Mouse (Mus musculus): ENCODE results near the gene Clstn1. TPM values are rescaled to one million over a fixed set of nuclear protein-coding genes. Genes with fewer than 3 reads are reported as not detected.
A peak's percentile ranks its signal among the peaks of the same experiment; 100 is the strongest.

Gene Clstn1
- polyA plus RNA-seq, 1 experiment: 52.1 TPM

- no peak for TF ChIP-seq POLR2AphosphoS2 (IDR thresholded peaks at IDR 0.05; ENCODE audit: insufficient read length, low read depth)
- TF ChIP-seq CEBPB (IDR thresholded peaks at IDR 0.05; ENCODE audit: insufficient read depth, poor library complexity, severe bottlenecking): no peak
- no peak for TF ChIP-seq E2F4 (IDR thresholded peaks at IDR 0.05; ENCODE audit: insufficient read depth)
- no peak for TF ChIP-seq MYOD1 (IDR thresholded peaks at IDR 0.05; ENCODE audit: control insufficient read depth in 1 of 3, insufficient read length in 2 of 3, low read depth in 2 of 3)
- Histone ChIP-seq H3ac (ENCODE audit: control insufficient read depth, insufficient read length) (no peak overlapping the region), H3K27me3 (ENCODE audit: control insufficient read depth, insufficient read depth, insufficient read length) (no peaks in the 10 kb centered on the region), H3K4me3 (no peak overlapping the region), H3K79me2 (ENCODE audit: control insufficient read depth, insufficient read depth) (no peaks in the 10 kb centered on the region), H3K36me3 (ENCODE audit: control insufficient read depth, insufficient read depth) (no peaks in the 10 kb centered on the region), H3K4me2 (ENCODE audit: low read depth) (no peak overlapping the region)
Measured at GRCm38 (mm10) chr4:149648031-149648805, 62.0 kb downstream of the Clstn1 start.

- H3ac ChIP-seq (ENCODE audit: control insufficient read depth, insufficient read length): no peak overlapping the region
- H3K79me2 ChIP-seq (ENCODE audit: control insufficient read depth, insufficient read depth): no peaks in the 10 kb centered on the region
- H3K4me3 ChIP-seq: no peak overlapping the region
- H3K27me3 ChIP-seq (ENCODE audit: control insufficient read depth, insufficient read depth, insufficient read length): no peaks in the 10 kb centered on the region
- TF ChIP-seq CEBPB (IDR thresholded peaks at IDR 0.05; ENCODE audit: insufficient read depth, poor library complexity, severe bottlenecking) (peak; percentile 65), SRF (IDR thresholded peaks at IDR 0.05; ENCODE audit: control insufficient read depth, insufficient read length, low read depth) (no peak), USF1 (IDR thresholded peaks at IDR 0.05; ENCODE audit: low read depth) (no peak), POLR2AphosphoS2 (IDR thresholded peaks at IDR 0.05; ENCODE audit: insufficient read length, low read depth) (no peak), REST (IDR thresholded peaks at IDR 0.05; ENCODE audit: insufficient read depth, insufficient read length) (no peak), E2F4 (IDR thresholded peaks at IDR 0.05; ENCODE audit: insufficient read depth) (no peak)
- no peaks in the 10 kb centered on the region for H3K36me3 ChIP-seq (ENCODE audit: control insufficient read depth, insufficient read depth)
- H3K4me2 ChIP-seq (ENCODE audit: low read depth): no peak overlapping the region
Measured at GRCm38 (mm10) chr4:149650493-149651193, 64.4 kb downstream of the Clstn1 start.

DNA sequence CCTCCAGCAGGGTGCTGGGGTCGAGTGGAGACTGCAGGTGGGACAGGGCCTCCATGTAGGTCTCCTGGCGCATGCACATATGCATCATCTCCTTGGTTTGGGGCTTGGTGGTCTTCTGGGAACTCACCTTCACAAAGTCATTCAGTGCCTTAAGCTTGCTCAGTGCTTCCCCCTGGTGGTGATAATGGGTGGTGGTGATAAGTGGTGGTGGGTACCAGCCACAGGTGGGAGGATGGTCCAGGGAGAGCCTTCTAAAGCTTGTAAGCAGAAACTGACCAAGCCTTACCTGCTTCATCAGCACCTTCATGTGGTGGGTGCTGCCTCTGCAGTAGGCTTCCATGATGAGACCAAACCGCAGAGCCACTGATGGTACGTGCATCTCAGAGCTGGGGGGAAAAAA, 68.0 kb downstream of the Clstn1 start:
- Histone ChIP-seq H3K4me3 (no peak overlapping the region), H3ac (ENCODE audit: control insufficient read depth, insufficient read length) (no peak overlapping the region), H3K79me2 (ENCODE audit: control insufficient read depth, insufficient read depth) (no peaks in the 10 kb centered on the region), H3K4me2 (ENCODE audit: low read depth) (no peak overlapping the region), H3K36me3 (ENCODE audit: control insufficient read depth, insufficient read depth) (no peaks in the 10 kb centered on the region), H3K27me3 (ENCODE audit: control insufficient read depth, insufficient read depth, insufficient read length) (no peaks in the 10 kb centered on the region)
- no peak for TF ChIP-seq CEBPB (IDR thresholded peaks at IDR 0.05; ENCODE audit: insufficient read depth, poor library complexity, severe bottlenecking)
- TF ChIP-seq USF1 (IDR thresholded peaks at IDR 0.05; ENCODE audit: low read depth): no peak
- TF ChIP-seq POLR2AphosphoS2 (IDR thresholded peaks at IDR 0.05; ENCODE audit: insufficient read length, low read depth): no peak
- TF ChIP-seq MAX (IDR thresholded peaks at IDR 0.05; ENCODE audit: low read depth): no peak
- TF ChIP-seq TCF12 (IDR thresholded peaks at IDR 0.05; ENCODE audit: insufficient read depth, poor library complexity, severe bottlenecking): no peak
- no peak for TF ChIP-seq POLR2A (IDR thresholded peaks at IDR 0.05; ENCODE audit: insufficient read length, low read depth)
- no peak for TF ChIP-seq SRF (IDR thresholded peaks at IDR 0.05; ENCODE audit: control insufficient read depth, insufficient read length, low read depth)
- TF ChIP-seq MYOD1 (IDR thresholded peaks at IDR 0.05; ENCODE audit: control insufficient read depth in 1 of 3, insufficient read length in 2 of 3, low read depth in 2 of 3): no peak
- TF ChIP-seq TCF3 (IDR thresholded peaks at IDR 0.05; ENCODE audit: insufficient read length, low read depth): no peak
- no peak for TF ChIP-seq REST (IDR thresholded peaks at IDR 0.05; ENCODE audit: insufficient read depth, insufficient read length)

- no peaks in the 10 kb centered on the region for H3K79me2 ChIP-seq (ENCODE audit: control insufficient read depth, insufficient read depth)
- no peak for TF ChIP-seq CEBPB (IDR thresholded peaks at IDR 0.05; ENCODE audit: insufficient read depth, poor library complexity, severe bottlenecking)
- no peak overlapping the region for H3K4me3 ChIP-seq
- no peaks in the 10 kb centered on the region for H3K27me3 ChIP-seq (ENCODE audit: control insufficient read depth, insufficient read depth, insufficient read length)
- no peaks in the 10 kb centered on the region for H3K36me3 ChIP-seq (ENCODE audit: control insufficient read depth, insufficient read depth)
- no peak overlapping the region for H3ac ChIP-seq (ENCODE audit: control insufficient read depth, insufficient read length)
- no peak overlapping the region for H3K4me2 ChIP-seq (ENCODE audit: low read depth)
Measured at GRCm38 (mm10) chr4:149657858-149658416, 71.7 kb downstream of the Clstn1 start.

GRCm38 (mm10) chr4:149659495-149660116, 73.3 kb downstream of the Clstn1 start:
- no peaks in the 10 kb centered on the region for H3K36me3 ChIP-seq (ENCODE audit: control insufficient read depth, insufficient read depth)
- H3K4me2 ChIP-seq (ENCODE audit: low read depth): no peak overlapping the region
- no peaks in the 10 kb centered on the region for H3K79me2 ChIP-seq (ENCODE audit: control insufficient read depth, insufficient read depth)
- no peak for TF ChIP-seq MYOG (IDR thresholded peaks at IDR 0.05; ENCODE audit: control insufficient read depth in 1 of 3, insufficient read depth in 1 of 3, insufficient read length in 2 of 3, low read depth in 2 of 3)
- H3ac ChIP-seq (ENCODE audit: control insufficient read depth, insufficient read length): no peak overlapping the region
- no peak overlapping the region for H3K4me3 ChIP-seq
- no peaks in the 10 kb centered on the region for H3K27me3 ChIP-seq (ENCODE audit: control insufficient read depth, insufficient read depth, insufficient read length)

Data from myocyte (in vitro differentiated cells).